Mouse (Mus musculus) gastrocnemius, postnatal 4 days (tissue): ENCODE results near the gene Rps26. TPM values are rescaled to one million over a fixed set of nuclear protein-coding genes. Genes with fewer than 3 reads are reported as not detected.
A peak's percentile ranks its signal among the peaks of the same experiment; 100 is the strongest.

ENCODE experiments used
- DNase-seq, 2 experiments: peaks; one replicate each; pipeline ENCODE4 v3.0.0; 2021 to 2022; ENCODE audit warnings: low spot score in 2 of 2, mixed read lengths in 2 of 2
- long read RNA-seq, 2 experiments: library from polyadenylated mRNA; stranded (forward); transcript quantifications; one replicate each; pipeline ENCODE4 v2.0.0; 2021
- total RNA-seq, 2 experiments: library from RNA; stranded (reverse); gene quantifications; 2 replicates each; pipeline ENCODE4 v1.2.3; 2021

Gene Rps26
- total RNA-seq = 100 to 1,000 TPM; 757 to 856 TPM
- long read RNA-seq, experiment 1, transcript Rps26-202 (3 exons, 596 nt) = minor isoform, 8 of 218 reads
- long read RNA-seq, experiment 1, transcript Rps26-201 (4 exons, 681 nt) = major isoform, 205 of 218 reads
- long read RNA-seq, experiment 1, partial matches to known transcripts = 2 of 218 reads
- long read RNA-seq, experiment 1, other reads (novel, unspliced or antisense) = 3 of 218 reads
- long read RNA-seq, experiment 2, transcript Rps26-202 (3 exons, 596 nt) = minor isoform, 8 of 279 reads
- long read RNA-seq, experiment 2, transcript Rps26-201 (4 exons, 681 nt) = major isoform, 266 of 279 reads
- long read RNA-seq, experiment 2, partial matches to known transcripts = 3 of 279 reads
- long read RNA-seq, experiment 2, other reads (novel, unspliced or antisense) = 1 of 279 reads

DNA sequence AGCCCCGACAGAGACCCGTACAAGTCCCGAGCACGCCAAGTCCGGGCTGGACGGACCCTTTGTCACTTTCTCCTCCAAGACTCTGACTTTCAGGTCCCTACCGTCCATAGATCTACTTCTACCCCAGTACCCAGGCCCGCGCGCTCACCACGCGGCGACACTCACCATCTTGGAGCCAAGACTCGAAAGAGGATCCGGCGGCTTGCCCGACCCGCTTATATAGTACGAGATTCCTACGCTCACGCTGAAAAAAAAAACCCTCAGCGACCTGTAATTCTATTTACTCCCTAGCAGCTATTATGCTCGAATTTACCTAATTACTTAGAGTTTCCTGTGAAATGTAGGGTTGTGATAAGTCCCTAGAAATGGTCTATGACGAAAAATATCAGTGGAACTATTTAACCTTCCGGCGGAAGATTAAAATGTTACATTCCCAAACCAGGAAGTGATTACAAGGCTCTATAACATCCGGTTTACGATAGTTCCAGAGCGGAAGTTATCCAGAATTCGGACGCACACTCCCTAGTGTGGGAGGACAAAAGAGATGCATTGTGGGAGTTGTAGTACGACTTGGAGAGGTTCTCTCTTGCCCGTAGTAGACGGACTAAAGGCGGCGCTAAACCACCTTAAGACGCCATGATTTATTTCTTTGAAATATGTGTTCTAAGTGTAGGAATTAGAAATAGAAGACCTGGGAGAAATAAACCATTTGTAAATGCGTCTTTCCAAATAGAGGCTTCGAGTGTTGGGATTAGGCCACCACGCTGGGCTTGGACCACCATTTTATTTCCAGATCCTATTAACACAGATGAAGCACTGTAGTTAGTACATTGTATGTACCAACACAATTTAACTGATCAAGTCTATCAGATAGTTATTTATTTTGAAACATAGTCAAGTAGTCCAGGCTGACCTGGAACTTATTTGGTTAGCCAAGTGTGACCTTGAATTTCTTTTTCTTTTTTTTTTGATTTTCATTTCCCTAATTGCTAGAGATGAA, at the start of gene Rps26:
Rps26 (minus strand) TSS at position 437 of the 1,000 bp plus-strand sequence.
- peak; percentile 79 to 87 for DNase-seq

DNA sequence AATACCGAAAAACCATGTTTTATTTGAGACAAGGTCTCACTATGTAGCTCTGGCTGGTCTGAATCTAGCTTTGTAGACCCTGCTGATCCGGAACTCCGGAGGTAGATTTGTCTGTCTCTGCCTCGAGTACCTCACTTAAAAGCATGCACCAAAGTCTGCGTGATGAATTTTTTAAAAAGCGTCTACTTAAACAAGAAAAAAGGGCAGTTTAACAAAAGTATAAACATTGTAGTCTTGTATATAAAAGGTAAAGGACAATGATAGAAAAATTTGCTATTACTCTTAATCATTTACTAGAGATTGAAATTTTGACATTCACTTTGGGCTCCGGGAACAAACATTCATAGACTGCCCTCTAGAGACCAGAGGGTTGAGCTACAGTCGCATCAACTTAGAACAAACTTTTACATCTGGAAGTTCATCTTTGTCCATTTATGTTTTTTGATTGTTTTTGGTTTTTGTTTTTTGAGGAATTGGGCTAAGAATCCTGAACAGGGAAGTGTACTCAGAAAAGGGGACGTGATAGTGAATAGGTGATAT, 48.0 kb upstream of the Rps26 start:
- no peak for DNase-seq

DNA sequence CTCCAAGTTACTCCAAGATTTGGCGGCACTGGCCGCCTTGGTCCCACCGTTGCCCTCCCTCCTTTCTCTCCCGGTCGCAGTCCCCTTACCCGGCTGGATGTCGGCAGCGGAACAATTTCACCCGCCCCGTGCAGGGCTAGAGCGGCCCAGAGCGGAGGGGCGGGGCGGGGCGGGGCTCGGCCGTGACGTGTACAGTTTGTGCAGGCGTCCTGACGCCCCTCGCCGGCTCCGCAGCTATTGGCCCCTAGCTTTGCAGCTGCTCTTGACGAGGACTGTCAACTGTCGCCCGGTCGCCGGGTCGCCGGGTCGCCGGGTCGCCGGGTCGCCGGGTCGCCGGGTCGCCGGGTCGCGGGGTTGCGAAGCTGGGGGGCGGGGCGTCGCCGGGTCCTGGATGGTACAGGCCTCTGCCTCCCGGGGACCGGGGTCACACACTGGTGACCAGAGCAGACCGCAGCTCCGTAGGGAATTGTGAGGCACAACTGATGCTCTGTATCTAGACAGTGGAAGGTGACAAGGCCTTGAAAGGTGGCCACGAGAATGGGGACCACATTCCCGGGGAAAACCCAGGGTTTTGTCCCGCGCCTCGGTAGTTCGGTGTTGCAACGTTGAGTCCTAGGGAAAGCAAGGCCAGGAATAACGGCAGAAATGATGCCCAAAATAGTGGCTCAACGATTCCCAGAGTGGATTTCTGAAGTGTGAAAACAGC, 47.4 kb upstream of the Rps26 start, which contains the start of gene Suox:
Suox (minus strand) TSS at position 311 of the 706 bp plus-strand sequence.
- DNase-seq = peak; percentile 65 to 79

DNA sequence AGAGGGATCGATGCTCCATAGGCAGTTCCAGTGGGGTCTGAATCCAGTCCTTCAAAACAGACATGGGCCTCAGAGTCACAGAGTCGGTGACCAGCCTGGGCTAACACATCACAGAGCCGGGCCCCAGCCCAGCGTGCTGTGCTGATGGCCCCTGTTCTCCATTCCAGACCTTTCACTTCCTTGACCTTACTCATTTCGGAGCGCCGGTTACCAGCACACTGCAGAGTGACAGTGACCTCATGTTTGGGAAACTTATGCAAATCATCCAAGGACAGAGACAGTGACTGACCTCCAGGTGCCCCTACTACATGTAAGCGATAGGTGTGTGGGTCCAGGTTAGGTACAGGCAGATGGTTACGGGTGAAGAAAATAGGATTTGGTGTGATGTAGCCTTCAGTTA, 44.6 kb upstream of the Rps26 start:
- no peak for DNase-seq

DNA sequence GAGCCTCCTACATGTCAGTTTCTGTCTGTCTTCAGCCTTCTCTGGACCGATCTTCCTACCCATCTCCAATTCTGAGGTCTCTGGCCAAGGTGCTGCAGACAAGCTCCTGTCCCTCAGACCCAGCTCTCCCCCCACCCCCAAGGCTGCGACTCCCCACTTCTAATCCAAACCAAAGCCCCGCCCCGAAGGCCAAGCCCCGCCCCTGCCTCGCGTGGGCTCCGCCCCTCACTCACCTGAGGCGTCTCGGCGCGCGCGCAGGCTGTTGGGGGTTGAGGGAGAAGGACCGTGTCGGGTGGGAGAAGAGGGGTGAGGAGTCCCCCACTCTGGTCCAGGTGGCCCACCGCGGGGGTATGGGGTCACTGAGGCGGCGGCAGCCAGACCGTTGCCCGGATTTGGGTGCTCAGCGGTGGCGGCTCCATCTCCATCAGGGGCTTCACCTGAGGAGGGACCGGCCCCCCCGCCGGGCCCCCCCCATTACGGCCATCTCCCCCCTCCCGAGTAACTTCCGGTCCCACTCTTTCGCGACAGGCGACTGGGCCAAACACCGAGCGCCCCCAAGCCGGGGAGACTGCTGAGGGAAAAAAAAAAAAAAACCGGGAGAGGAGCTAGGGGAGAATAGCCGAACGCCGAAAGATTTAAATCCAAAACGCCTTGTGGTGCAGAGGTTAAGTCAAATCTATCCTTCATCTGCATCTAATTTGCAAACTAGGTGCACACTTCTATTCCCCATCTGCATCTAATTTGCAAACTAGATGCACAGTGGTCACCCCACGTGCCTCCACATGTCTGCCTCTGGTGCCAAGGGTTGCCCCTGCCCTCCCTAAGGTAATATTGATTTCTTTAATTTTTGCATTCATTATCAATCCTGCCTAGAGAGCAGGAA, 42.5 kb upstream of the Rps26 start:
- peak in 1 of 2 experiments; percentile 30 for DNase-seq

DNA sequence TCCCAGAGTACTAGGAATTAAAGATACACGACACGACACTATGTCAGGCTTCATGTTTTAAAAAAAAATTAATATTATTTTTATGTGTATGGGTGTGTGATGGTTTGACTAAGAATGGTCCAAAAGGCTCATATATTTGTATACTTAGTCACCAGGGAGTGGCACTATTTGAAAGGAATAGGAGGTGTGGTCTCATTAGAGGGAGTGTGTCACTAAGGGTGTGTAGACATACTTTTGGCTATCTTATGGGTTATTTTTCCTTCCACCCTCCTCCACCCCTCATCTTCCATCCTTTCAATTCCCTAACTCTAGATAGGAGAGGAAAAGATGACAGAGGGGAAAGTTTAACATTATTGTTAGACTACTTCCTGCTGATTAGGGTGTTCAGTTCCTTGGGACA, 39.3 kb upstream of the Rps26 start:
- no peak for DNase-seq

DNA sequence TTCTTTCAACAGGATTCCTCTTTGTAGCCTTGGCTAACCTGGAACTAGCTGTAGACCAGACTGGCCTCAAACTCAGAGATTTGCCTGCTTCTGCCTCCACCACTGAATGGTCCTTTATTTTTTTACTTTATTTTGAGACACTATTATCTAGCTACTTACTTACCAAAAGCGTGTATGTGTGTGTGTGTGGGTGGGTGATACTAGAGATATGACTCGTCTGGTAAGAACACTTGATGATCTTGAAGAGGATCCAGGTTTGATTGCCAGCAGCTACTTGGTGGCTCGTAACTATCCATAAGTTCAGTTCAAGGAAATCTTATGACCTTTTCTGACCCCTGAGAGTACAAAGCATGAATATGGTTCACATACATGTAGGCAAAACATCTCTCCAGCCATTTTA, 38.8 kb upstream of the Rps26 start:
- no peak for DNase-seq

DNA sequence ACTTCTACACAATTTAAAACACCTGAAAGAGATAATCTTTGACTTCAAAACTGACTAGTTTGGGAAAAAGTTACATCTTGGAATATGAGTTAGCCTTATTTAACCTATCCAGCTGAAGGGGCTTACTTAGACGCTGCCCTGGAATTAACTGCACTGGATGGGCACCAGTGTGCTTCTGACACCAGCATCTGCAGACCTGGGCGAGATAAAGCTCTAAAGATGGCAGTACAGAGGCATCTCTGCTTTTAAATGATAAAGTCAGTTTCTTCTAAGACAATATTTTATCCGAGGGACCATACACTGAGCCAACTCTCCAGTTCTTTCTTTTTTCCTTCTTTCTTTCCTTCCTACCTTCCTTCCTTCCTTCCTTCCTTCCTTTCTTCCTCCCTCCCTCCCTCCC, 38.3 kb upstream of the Rps26 start:
- DNase-seq = no peak

DNA sequence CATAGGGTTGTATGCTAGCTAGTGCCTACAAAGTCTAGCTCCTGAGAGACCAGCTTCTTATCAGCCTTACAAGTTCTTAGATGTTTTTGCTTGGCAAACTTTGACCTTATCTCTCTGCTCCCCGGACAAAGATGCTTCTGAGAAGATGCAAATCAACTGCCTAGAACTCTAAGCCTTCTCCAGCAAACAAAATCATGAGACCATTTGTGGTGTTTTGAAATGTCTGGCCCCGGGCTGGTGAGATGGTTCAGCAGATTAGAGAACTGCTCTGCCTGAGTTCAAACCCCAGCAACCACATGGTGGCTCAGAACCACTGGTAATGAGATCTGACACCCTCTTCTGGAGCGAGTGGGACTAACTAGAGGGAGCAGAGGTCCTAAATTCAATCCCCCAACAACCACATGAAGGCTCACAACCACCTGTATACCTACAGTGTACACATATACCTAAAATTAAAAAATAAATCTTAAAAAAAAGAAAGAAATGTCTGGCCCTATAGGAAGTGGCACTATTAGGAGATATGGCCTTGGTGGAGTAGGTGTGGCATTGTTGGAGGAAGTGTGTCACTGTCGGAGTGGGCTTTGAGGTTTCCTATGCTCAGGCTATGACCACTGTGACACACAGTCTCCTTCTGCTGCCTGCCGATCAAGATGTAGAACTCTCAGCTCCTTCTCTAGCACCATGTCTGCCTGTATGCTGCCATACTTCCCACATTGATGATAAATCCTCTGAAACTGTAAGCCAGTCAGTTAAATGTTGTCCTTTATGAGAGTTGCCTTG, 37.1 kb upstream of the Rps26 start:
- DNase-seq = no peak

DNA sequence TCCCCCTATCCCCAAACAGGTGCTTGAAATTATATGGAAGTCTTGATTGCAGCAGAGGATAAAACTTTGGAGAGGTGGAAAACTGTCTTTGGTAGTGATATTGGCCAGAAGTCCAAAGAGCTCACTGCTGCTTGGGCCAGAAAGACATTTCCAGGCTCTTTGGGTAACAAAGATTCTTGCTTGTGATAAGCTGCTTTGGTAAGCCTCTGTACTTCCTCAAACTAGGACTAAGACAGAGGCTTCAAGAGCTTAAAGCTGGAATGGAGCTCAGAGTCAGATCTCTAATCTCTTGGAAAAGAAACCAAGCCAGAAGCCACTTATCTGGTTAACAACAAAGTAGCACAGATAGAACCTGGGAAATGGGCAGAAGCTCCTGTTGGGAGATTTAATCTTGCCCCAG, 35.9 kb upstream of the Rps26 start:
- DNase-seq = no peak

DNA sequence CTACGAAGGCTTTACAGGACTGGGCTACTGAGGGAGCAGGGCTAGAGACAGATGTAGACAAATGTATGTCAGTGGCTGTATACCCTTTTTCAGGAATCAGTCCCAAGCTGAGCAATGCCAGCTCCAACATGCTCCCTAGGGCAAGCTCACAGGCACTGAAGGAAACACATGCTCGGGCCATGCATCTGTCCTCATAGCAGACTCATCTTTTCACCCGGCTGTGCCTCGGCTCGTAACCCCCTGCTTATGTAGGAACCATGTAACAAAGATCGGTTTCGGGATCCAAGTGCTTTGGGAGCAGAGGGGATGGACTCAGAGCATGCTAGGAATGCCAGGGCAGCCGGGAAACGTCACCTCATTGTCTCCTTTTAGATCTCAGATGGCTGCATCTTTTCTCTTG, 32.9 kb upstream of the Rps26 start:
- DNase-seq = no peak

DNA sequence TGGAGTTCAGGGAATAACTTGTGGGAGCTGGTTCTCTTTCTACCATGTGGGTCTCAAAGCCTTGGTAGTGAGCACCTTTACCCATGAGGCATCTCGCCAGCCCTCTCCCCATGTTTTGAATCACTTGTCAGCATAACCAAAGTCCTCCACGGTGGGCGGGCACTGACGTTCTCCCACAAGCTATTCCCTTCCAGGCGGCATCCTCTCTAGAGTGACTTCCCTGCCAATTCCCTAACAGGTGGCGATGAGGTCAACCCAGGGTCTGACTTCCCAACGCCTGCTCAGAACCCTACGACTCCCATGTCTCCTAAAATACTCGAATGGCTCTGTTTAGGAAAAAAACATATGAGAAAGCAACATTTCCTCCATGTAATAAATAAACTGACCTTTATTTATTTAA, 31.3 kb upstream of the Rps26 start:
- no peak for DNase-seq

DNA sequence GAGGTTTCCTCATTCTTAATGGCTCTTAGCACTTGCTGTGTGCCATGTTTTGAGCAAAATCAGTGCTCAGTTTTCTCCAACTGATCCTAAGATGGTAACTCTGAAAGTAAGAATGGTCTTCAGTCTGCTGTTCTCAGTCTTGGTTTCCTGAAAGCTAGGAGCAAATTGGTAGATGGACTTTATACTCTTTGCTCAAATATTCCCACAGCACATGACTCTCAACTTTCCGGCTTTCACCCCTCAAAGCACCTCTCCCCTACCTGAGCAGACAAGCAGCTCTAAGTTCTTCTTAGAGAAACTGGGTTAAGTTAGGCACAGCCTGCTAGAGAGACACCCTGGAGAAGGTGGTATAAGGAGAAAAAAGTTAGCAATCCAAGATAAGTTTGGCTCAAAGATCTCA, 30.2 kb upstream of the Rps26 start:
- no peak for DNase-seq

DNA sequence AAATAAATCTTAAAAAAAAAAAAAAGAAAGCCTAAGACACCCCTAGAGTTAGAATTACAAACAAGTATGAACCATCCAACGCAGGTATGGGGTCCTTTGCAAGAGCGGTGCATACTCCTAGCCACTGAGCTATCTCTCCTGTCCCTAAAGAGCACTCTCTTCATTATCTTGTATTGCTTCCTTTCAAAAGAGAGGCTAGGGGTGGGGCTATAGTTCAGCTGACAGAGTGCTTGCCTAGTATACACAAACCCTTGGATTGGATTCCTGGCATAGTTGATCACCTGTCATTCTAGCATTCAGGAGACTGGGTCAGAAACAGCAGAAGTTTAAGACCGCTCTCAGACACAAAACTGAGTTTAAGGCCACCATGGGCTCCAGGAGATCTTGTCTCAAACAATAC, 28.7 kb upstream of the Rps26 start:
- no peak for DNase-seq

DNA sequence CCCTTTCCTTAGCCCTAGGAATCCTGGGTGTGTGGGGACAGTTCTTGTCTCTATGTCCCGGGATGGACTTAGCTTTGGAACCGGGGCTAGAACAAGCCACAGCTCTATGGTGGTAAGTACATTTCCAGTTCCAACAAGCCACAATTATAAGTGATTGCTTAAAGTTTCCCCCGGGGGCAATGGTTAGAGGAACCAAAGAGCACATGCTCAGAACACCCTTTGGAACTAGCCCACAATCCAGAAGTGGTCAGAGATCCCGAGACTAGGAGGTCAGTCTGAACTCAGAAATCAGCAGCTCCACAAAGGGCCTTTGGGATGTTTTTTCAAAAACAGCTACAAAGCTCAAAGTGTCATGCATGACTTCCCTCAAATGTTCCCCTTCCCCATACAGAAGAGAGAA, 27.3 kb upstream of the Rps26 start:
- no peak for DNase-seq

DNA sequence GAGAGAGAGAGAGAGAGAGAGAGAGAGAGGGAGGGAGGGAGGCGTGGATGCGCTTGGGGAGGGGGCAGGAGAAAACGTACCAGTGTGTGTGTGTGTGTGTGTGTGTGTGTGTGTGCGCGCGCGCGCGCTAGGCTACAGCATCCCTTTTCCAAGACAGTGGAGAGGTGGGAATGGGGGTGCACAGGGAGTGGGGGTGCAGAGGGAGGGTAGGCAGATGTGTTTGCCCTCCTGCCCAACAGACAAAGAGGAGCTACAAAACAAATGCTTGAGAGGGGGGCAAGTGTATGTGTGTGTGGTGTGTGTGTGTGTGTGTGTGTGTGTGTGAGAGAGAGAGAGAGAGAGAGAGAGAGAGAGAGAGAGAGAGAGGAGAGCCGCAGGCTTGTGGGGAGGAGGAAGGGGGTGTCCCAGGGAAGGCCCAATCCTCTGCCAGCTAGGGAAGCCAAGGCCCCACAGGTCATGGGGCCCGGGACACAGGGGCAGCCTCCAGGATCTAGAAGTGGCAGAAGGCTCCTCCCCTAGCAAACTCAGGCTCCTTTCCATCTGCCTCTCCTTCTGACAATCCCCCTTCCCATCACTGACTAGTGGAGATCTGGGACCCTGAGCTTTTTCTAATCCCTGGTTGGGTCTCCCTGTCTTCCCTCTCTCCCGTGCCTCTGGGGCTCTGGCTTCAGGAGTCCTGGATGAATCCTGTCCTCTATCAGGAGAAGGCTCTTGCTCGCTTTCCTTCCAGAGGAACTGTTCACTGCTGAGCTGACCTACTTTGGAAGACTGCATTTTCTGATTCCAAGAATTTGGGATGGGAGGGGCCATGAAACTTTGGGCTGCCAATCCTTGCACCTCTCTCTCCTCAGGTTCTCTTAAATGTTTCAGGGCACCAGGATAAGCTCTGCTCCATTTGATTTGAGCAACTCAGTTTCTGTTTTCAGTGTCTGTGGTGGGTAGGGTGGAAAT, 19.9 kb upstream of the Rps26 start:
- DNase-seq = peak in 1 of 2 experiments; percentile 39

DNA sequence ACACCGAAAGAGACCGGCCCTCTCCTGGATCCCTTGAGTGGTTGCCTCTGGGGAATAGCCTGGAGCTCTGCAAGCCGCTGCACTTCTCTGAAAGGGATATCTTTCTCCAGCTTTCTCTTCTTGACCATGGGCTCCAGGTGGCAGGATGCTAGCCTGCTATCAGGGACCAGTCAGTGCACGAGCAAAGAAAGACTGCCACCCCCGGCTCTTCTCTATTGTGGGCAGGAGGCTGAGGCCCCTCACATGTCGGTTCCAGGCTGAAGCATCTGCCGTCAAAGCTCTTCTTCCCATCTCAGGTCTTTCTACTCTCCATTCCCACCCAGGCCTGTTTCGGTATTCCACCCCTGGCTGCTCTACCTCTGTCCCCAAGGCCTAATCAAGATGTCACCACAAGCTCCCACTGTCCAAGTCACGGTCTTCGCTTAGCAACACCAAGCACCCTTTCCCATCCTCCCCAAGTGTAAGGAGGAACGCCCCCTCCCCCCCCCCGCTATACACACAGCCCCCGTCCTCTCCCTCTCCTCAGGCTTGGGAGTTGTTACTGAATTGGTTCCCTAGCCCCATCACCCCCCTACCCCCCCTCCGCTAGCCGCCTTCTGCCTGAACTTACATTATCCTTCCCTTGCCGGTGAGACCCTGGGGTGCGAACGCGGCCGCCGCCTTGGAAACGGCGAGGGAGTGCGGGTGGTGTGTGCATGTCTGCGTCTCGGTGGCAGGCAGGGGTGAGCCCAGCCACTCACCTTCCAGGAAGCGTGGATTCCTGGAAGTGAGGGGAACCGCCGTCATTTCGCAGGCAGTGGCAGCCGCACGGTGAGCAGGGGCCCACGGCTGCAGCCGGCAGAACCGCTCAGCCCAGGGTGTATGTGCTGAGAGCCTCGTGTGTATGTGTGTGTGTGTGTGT, 18.8 kb upstream of the Rps26 start, which contains the start of gene Ikzf4:
Ikzf4 (minus strand) TSS at position 881 of the 901 bp plus-strand sequence.
- DNase-seq = peak in 1 of 2 experiments; percentile 33
